Mouse (Mus musculus): ENCODE data around the gene Ankrd65.

GRCm38 (mm10) chr4:155772786-155773185, 17.5 kb upstream of the Ankrd65 start:
- no peak for TF ChIP-seq POLR2A (IDR thresholded peaks at IDR 0.05; ENCODE audit: insufficient read depth, low read depth, low read length)
- TF ChIP-seq CTCF (IDR thresholded peaks at IDR 0.05; ENCODE audit: insufficient read depth, low read depth, low read length): no peak

All from olfactory bulb, adult 2 months (tissue).